Mouse (Mus musculus) myocyte (in vitro differentiated cells): ENCODE data around the gene Il6st. TPM values are rescaled to one million over a fixed set of nuclear protein-coding genes. Genes with fewer than 3 reads are reported as not detected.

Experiments used
- H3K27me3 ChIP-seq: one replicate; pipeline ENCODE4 v1.6.1; 2011; ENCODE audit not compliant: control insufficient read depth, insufficient read depth, insufficient read length
- H3K36me3 ChIP-seq: one replicate; pipeline ENCODE4 v1.6.1; 2011; ENCODE audit not compliant: control insufficient read depth, insufficient read depth
- H3K4me2 ChIP-seq: one replicate; pipeline ENCODE4 v1.6.1; 2011; ENCODE audit warnings: low read depth, control low read depth
- H3K4me3 ChIP-seq: one replicate; pipeline ENCODE4 v1.5.1; 2011; ENCODE audit warnings: mild to moderate bottlenecking, control low read depth, moderate library complexity
- H3K79me2 ChIP-seq: one replicate; pipeline ENCODE4 v1.6.1; 2011; ENCODE audit not compliant: control insufficient read depth, insufficient read depth
- H3ac ChIP-seq: one replicate; pipeline ENCODE4 v1.6.1; 2011; ENCODE audit not compliant: control insufficient read depth, insufficient read length
- CEBPB ChIP-seq: IDR thresholded peaks from 2 replicates; pipeline ENCODE4 v1.6.1; 2011; ENCODE audit warnings: mild to moderate bottlenecking, moderate library complexity; ENCODE audit not compliant: poor library complexity, insufficient read depth, severe bottlenecking
- E2F4 ChIP-seq: IDR thresholded peaks from one replicate; pipeline ENCODE4 v1.6.1; 2011; ENCODE audit warnings: mild to moderate bottlenecking, control low read depth, moderate library complexity; ENCODE audit not compliant: insufficient read depth
- MAX ChIP-seq: IDR thresholded peaks from one replicate; pipeline ENCODE4 v1.6.1; 2011; ENCODE audit warnings: low read depth, mild to moderate bottlenecking, control low read depth
- MYOD1 ChIP-seq, 3 experiments: IDR thresholded peaks; one replicate each; pipeline ENCODE4 v1.6.1; 2011; ENCODE audit warnings: control low read depth in 2 of 3, low read depth in 2 of 3, mild to moderate bottlenecking in 2 of 3, moderate library complexity in 1 of 3; ENCODE audit not compliant: insufficient read length in 2 of 3, control insufficient read depth in 1 of 3
- MYOG ChIP-seq, 3 experiments: IDR thresholded peaks; one replicate each; pipeline ENCODE4 v1.6.1; 2011; ENCODE audit warnings: control low read depth in 2 of 3, low read depth in 2 of 3, mild to moderate bottlenecking in 2 of 3; ENCODE audit not compliant: insufficient read length in 2 of 3, control insufficient read depth in 1 of 3, insufficient read depth in 1 of 3
- POLR2A ChIP-seq: IDR thresholded peaks from one replicate; pipeline ENCODE4 v1.6.1; 2011; ENCODE audit warnings: low read depth, mild to moderate bottlenecking, control low read depth, moderate library complexity; ENCODE audit not compliant: insufficient read length
- POLR2AphosphoS2 ChIP-seq: IDR thresholded peaks from one replicate; pipeline ENCODE4 v1.6.1; 2011; ENCODE audit warnings: low read depth, control low read depth; ENCODE audit not compliant: insufficient read length
- REST ChIP-seq: IDR thresholded peaks from one replicate; pipeline ENCODE4 v1.6.1; 2011; ENCODE audit warnings: mild to moderate bottlenecking, control low read depth, moderate library complexity; ENCODE audit not compliant: insufficient read depth, insufficient read length
- SRF ChIP-seq: IDR thresholded peaks from one replicate; pipeline ENCODE4 v1.6.1; 2011; ENCODE audit warnings: low read depth; ENCODE audit not compliant: control insufficient read depth, insufficient read length
- TCF12 ChIP-seq: IDR thresholded peaks from one replicate; pipeline ENCODE4 v1.6.1; 2011; ENCODE audit warnings: mild to moderate bottlenecking, control low read depth; ENCODE audit not compliant: poor library complexity, insufficient read depth, severe bottlenecking
- TCF3 ChIP-seq: IDR thresholded peaks from one replicate; pipeline ENCODE4 v1.6.1; 2011; ENCODE audit warnings: low read depth, control low read depth; ENCODE audit not compliant: insufficient read length
- USF1 ChIP-seq: IDR thresholded peaks from one replicate; pipeline ENCODE4 v1.6.1; 2011; ENCODE audit warnings: low read depth, mild to moderate bottlenecking, control low read depth, moderate library complexity
- polyA plus RNA-seq: library from polyadenylated mRNA; unstranded; fragments of >200 nt; fragmentation: generic; extraction: Trizol; gene quantifications from one replicate; pipeline ENCODE4 v1.2.1, GENCODE M21; 2012; ENCODE audit warnings: missing spikeins

The Il6st gene
- polyA plus RNA-seq, 1 experiment: 50.6 TPM

DNA sequence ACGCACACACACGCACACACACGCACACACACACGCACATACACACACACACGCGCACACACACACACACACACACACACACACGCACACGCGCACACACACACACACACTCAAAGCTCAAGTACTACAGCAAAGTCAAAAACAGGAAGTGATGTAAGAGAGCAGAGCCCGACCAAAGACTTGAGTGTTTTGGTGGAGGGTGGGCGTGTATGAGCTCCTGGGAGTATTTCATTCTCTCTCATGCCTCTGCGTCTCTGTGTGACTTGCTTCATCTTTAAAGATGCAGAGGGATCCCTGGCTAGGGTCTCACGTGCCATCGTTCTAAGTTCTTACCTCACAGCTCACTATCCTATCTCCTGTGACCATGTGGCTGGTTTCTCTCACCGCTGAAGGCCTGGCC is 36.3 kb upstream of the Il6st start:
- H3K27me3 ChIP-seq: no peaks in the 10 kb centered on the region
- H3K4me3 ChIP-seq: no peak overlapping the region
- no peaks in the 10 kb centered on the region for H3K36me3 ChIP-seq
- no peak for TF ChIP-seq TCF12
- TF ChIP-seq POLR2A: no peak
- no peak for TF ChIP-seq MYOD1 (IDR thresholded peaks at IDR 0.05; ENCODE audit: control insufficient read depth in 1 of 3, insufficient read length in 2 of 3, low read depth in 2 of 3)
- no peak for TF ChIP-seq CEBPB
- TF ChIP-seq MYOG (IDR thresholded peaks at IDR 0.05; ENCODE audit: control insufficient read depth in 1 of 3, insufficient read depth in 1 of 3, insufficient read length in 2 of 3, low read depth in 2 of 3): no peak
- no peak for TF ChIP-seq MAX
- no peak for TF ChIP-seq SRF
- TF ChIP-seq USF1: no peak
- no peak for TF ChIP-seq POLR2AphosphoS2
- no peak for TF ChIP-seq REST
- no peak for TF ChIP-seq TCF3
- no peak for TF ChIP-seq E2F4
- no peak overlapping the region for H3ac ChIP-seq
- H3K79me2 ChIP-seq: no peaks in the 10 kb centered on the region
- H3K4me2 ChIP-seq: no peak overlapping the region

DNA sequence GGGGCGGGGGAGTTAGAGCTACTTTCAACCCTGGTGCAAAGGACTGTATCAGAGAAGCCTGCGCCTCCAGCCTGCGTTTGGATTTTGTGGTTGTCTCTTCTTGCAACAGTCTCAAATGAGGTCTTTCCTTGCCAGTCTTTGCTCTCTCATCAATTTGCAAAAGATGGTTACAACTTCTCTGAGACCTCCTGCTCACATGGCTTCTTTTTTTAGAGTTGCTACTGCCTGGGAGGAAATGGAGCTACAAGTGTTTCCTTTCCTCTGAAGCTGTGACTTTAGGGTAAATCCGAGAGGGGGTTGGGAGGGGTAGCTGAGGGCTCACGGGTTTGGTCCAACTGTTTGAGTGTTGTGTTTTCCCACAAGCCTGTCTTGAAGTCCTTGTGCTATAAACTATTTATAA is 30.6 kb upstream of the Il6st start:
- no peak for TF ChIP-seq REST
- TF ChIP-seq MYOD1 (IDR thresholded peaks at IDR 0.05; ENCODE audit: control insufficient read depth in 1 of 3, insufficient read length in 2 of 3, low read depth in 2 of 3): no peak
- no peak for TF ChIP-seq SRF
- no peak for TF ChIP-seq TCF12
- TF ChIP-seq MAX: no peak
- TF ChIP-seq CEBPB: no peak
- TF ChIP-seq USF1: no peak
- TF ChIP-seq MYOG (IDR thresholded peaks at IDR 0.05; ENCODE audit: control insufficient read depth in 1 of 3, insufficient read depth in 1 of 3, insufficient read length in 2 of 3, low read depth in 2 of 3): no peak
- no peak for TF ChIP-seq POLR2AphosphoS2
- no peak for TF ChIP-seq E2F4
- TF ChIP-seq POLR2A: no peak
- no peak for TF ChIP-seq TCF3
- no peak overlapping the region for H3K4me3 ChIP-seq
- H3K79me2 ChIP-seq: no peaks in the 10 kb centered on the region
- no peaks in the 10 kb centered on the region for H3K27me3 ChIP-seq
- H3K4me2 ChIP-seq: no peak overlapping the region
- H3ac ChIP-seq: no peak overlapping the region
- H3K36me3 ChIP-seq: no peaks in the 10 kb centered on the region

DNA sequence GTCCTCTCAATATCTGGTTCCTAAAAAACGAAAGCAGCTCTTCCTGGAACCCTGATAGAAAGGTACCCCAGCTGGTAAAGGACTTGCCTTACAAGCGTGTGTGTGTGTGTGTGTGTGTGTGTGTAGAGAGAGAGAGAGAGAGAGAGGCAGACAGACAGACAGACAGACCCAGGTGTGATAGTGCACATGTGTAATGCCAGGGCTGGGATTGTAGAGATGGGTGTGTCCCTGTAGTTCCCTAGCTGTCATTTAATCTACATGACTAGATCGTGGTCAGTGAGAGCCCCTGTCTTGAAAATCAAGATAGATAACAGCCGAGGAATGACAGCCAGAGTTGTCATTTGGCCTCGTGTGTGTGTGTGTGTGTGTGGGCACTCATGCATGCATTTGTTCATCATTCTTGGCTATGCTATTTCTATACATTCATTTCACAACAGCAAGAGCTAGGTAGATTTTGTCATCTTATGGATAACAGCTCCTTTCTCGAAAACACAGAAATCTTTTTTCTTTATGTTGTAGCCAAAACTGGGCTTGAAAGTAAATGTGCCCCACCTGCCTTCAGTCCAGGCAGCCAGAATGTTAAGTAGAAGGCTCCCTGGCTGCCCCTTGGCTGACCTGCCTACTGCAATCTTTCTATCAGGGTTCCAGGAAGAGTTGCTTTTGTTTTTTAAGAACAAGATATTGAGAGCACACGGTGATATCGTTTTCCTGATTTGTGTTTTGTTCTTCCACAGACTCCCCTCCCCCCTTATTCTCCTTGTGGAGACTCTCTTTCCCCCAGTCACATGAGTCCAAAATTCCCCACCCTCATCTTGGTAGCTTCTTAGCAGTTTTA is 28.4 kb upstream of the Il6st start:
- Histone ChIP-seq H3K79me2 (no peaks in the 10 kb centered on the region), H3K27me3 (no peaks in the 10 kb centered on the region), H3ac (no peak overlapping the region), H3K36me3 (no peaks in the 10 kb centered on the region), H3K4me3 (no peak overlapping the region), H3K4me2 (no peak overlapping the region)
- TF ChIP-seq SRF (no peak), MYOD1 (IDR thresholded peaks at IDR 0.05; ENCODE audit: control insufficient read depth in 1 of 3, insufficient read length in 2 of 3, low read depth in 2 of 3) (peak in 1 of 3 experiments; percentile 58)

DNA sequence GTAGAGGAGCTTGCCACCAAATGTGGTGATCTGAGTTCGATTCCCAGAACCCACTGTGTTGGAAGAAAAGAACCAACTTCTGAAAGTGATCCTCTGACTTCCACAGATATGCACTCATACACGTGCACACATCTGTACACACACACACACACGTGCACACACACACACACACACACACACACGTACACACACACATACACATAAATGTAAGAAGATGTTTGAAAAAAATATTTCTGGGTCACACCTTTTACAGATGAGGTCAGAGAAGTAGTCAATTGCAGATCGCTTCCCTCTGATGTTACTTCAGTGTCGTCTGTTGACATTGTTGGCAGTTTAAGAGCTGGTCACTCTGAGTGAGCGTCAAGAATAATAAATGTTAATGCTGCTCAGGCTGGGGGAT is 27.6 kb upstream of the Il6st start:
- no peaks in the 10 kb centered on the region for H3K36me3 ChIP-seq
- no peaks in the 10 kb centered on the region for H3K27me3 ChIP-seq
- no peak overlapping the region for H3ac ChIP-seq
- TF ChIP-seq TCF3 (no peak), TCF12 (no peak), MYOG (IDR thresholded peaks at IDR 0.05; ENCODE audit: control insufficient read depth in 1 of 3, insufficient read depth in 1 of 3, insufficient read length in 2 of 3, low read depth in 2 of 3) (no peak), POLR2AphosphoS2 (no peak)
- H3K4me2 ChIP-seq: no peak overlapping the region
- no peaks in the 10 kb centered on the region for H3K79me2 ChIP-seq
- H3K4me3 ChIP-seq: no peak overlapping the region

DNA sequence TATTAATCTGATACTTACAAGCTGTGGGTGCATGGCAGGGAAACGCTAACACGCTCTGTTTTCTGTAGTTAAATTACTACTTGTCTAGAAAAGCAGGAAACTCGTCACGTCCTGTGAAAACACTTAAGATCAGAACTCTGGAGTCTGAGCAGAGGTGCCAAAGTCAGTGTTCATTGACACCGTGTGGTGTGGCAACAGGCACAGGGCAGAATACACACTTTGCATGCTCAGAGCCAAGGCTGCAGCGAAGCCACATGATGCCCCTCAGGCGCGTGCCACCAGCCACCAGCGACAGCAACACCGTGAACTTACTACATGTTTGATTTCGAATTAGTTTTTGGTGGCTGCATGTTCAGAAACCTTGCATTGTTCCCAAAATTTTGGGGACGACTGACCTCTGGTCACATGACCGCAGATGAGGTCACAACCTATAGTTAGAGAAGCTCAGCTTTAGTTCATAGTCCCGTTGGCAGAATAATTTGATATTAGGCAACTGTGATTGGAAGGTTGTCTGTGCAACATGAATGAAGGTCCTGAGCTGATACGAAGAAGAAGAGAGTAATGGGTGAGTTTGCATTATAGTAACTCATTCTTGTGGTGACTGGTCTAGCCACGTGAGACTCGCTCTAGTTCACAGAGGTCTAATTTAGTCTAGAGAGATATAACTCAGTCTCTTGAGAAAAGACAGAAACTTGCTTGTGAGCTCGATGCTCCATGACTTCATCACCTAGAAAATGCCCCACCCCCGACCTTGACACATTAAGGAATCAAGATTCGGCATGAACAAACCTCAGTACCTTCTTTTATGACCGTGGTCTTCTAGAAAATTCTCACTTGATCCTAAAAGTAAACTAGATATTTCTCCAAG is 25.6 kb upstream of the Il6st start:
- H3K79me2 ChIP-seq: no peaks in the 10 kb centered on the region
- TF ChIP-seq MYOD1 (IDR thresholded peaks at IDR 0.05; ENCODE audit: control insufficient read depth in 1 of 3, insufficient read length in 2 of 3, low read depth in 2 of 3): no peak
- TF ChIP-seq REST: no peak
- no peak for TF ChIP-seq CEBPB
- TF ChIP-seq TCF12: no peak
- no peak for TF ChIP-seq TCF3
- TF ChIP-seq POLR2AphosphoS2: no peak
- TF ChIP-seq USF1: no peak
- no peak for TF ChIP-seq POLR2A
- TF ChIP-seq E2F4: no peak
- TF ChIP-seq MYOG (IDR thresholded peaks at IDR 0.05; ENCODE audit: control insufficient read depth in 1 of 3, insufficient read depth in 1 of 3, insufficient read length in 2 of 3, low read depth in 2 of 3): no peak
- no peak for TF ChIP-seq MAX
- TF ChIP-seq SRF: no peak
- H3K4me3 ChIP-seq: no peak overlapping the region
- no peak overlapping the region for H3K4me2 ChIP-seq
- H3K27me3 ChIP-seq: no peaks in the 10 kb centered on the region
- no peak overlapping the region for H3ac ChIP-seq
- no peaks in the 10 kb centered on the region for H3K36me3 ChIP-seq
